In the genomic region with DNA sequence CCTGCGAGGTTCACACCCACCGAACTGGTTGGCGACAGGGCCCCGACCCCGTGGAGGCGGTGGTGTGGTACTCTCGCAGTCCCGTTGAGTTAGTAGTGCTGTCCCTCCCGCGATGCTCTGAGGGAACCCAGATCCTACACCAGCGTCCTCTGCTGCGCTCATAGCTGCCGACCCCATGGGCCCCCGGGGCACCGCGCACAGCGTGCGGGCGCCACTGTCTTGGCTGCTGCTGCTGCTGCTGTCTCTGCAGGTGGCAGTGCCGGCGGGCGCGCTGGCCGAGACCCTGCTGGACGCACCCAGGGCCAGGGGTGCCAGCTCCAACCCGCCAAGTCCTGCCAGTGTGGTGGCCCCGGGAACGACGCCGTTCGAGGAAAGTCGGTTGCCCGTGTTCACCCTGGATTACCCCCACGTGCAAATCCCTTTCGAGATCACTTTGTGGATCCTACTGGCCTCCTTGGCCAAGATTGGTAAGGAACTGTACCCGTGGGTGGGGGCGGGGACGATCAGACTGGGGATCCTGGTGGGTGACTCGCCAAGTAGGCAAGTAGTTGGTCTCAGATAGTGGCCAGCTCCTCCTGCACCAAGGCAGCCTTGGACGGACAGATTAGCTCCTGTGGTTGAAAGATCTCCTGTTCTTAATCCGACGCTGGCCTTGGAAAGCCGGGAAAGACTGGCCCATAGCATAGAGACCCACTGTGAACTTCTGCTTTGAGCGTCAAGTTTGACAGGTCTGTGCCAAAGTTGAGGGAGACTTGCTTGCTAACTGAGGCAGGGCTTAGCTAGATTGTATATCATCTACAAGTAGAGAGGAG, we compare ENCODE assay signal across 8 mouse cellular contexts. TPM values are rescaled to one million over a fixed set of nuclear protein-coding genes. Genes with fewer than 3 reads are reported as not detected.
DNase-seq lines count a peak whose midpoint lies in the region; ATAC-seq and TF ChIP-seq lines count a peak whose summit lies in the region.

No protein-coding gene starts in this region.

- no peak overlapping the region for H3K27ac ChIP-seq in heart, embryonic 12.5 days (ENCODE audit: poor library complexity, severe bottlenecking)
- H3K27ac ChIP-seq in forebrain, embryonic 12.5 days, result no peak overlapping the region
- peak overlapping the region; percentile 22; the same call in 1 of the 2 replicates for H3K27ac ChIP-seq in kidney, adult 2 months (ENCODE audit: insufficient read depth, low read depth, low read length)
- H3K27ac ChIP-seq in midbrain, embryonic 10.5 days (replicated peaks), result no peak overlapping the region; the same call in 1 of the 2 replicates

- WGBS in heart, embryonic 12.5 days, result 3% methylated on average over 43 of the region's 44 CpGs
- 3% methylated on average over 44 of the region's 44 CpGs for WGBS in forebrain, embryonic 12.5 days
- 4% methylated on average over 44 of the region's 44 CpGs for WGBS in kidney, adult 2 months
- WGBS in midbrain, embryonic 10.5 days, result 5% methylated on average over 44 of the region's 44 CpGs

- H3K9ac ChIP-seq in heart, embryonic 12.5 days, result peak overlapping the region; percentile 59
- peak overlapping the region; percentile 57 for H3K9ac ChIP-seq in forebrain, embryonic 12.5 days

- H3K9me3 ChIP-seq in heart, embryonic 12.5 days (replicated peaks), result no peaks in the 10 kb centered on the region
- no peaks in the 10 kb centered on the region for H3K9me3 ChIP-seq in forebrain, embryonic 12.5 days
- H3K9me3 ChIP-seq in midbrain, embryonic 10.5 days (replicated peaks), result no peaks in the 10 kb centered on the region

- no peak for DNase-seq in heart, adult 11 months
- peak; percentile 2 for DNase-seq in Muller cell, postnatal 12 days (ENCODE audit: inconsistent ontology term)
- DNase-seq in kidney, adult 2 months, result peak; percentile 36
- DNase-seq in midbrain, embryonic 10.5 days (ENCODE audit: low spot score), result peak; percentile 41
- no peak for DNase-seq in yolk sac, embryonic 10.5 days (ENCODE audit: low spot score)
- DNase-seq in urinary bladder, adult 2 months (ENCODE audit: low spot score), result no peak

- ATAC-seq in heart, embryonic 12.5 days (ENCODE audit: insufficient number of reproducible peaks, low FRiP score), result peak; percentile 67; the same call in 1 of the 2 replicates
- peak; percentile 77 for ATAC-seq in forebrain, embryonic 12.5 days (ENCODE audit: low FRiP score)

- H3K27me3 ChIP-seq in heart, embryonic 12.5 days (replicated peaks), result peaks cover 70% of the 10 kb centered on the region
- peaks cover 71% of the 10 kb centered on the region for H3K27me3 ChIP-seq in forebrain, embryonic 12.5 days
- no peaks in the 10 kb centered on the region for H3K27me3 ChIP-seq in kidney, adult 2 months (replicated peaks; ENCODE audit: control insufficient read depth, insufficient read depth, low read length)
- peaks cover 68% of the 10 kb centered on the region for H3K27me3 ChIP-seq in midbrain, embryonic 10.5 days (ENCODE audit: low read depth, poor library complexity, severe bottlenecking)

- peak overlapping the region; percentile 73 for H3K4me3 ChIP-seq in heart, embryonic 12.5 days
- H3K4me3 ChIP-seq in forebrain, embryonic 12.5 days (replicated peaks), result peak overlapping the region; percentile 67
- peak overlapping the region; percentile 69 for H3K4me3 ChIP-seq in kidney, adult 2 months (ENCODE audit: insufficient read depth, low read depth, low read length)
- peak overlapping the region; percentile 72 for H3K4me3 ChIP-seq in midbrain, embryonic 10.5 days

- TF ChIP-seq CTCF in kidney, adult 2 months (conservative IDR thresholded peaks at IDR 0.05; ENCODE audit: insufficient read depth, insufficient read length, low read depth, low read length), result no peak

- H3K4me1 ChIP-seq in heart, embryonic 12.5 days (replicated peaks), result peaks cover 8% of the 10 kb centered on the region
- H3K4me1 ChIP-seq in forebrain, embryonic 12.5 days, result peaks cover 21% of the 10 kb centered on the region
- peaks cover 6% of the 10 kb centered on the region; the same call in 1 of the 2 replicates for H3K4me1 ChIP-seq in kidney, adult 2 months (ENCODE audit: control insufficient read depth, insufficient read depth, low read length)
- H3K4me1 ChIP-seq in midbrain, embryonic 10.5 days, result peaks cover 21% of the 10 kb centered on the region

- no peak for TF ChIP-seq POLR2A in kidney, adult 2 months (IDR thresholded peaks at IDR 0.05; ENCODE audit: low read depth, low read length)

- H3K36me3 ChIP-seq in heart, embryonic 12.5 days, result no peaks in the 10 kb centered on the region
- H3K36me3 ChIP-seq in forebrain, embryonic 12.5 days (replicated peaks), result no peaks in the 10 kb centered on the region
- H3K36me3 ChIP-seq in kidney, adult 2 months (ENCODE audit: control insufficient read depth, insufficient read depth, low read length), result no peaks in the 10 kb centered on the region
- no peaks in the 10 kb centered on the region for H3K36me3 ChIP-seq in midbrain, embryonic 10.5 days

- H3K4me2 ChIP-seq in heart, embryonic 12.5 days, result peak overlapping the region; percentile 99
- peak overlapping the region; percentile 100 for H3K4me2 ChIP-seq in forebrain, embryonic 12.5 days

RNA-seq across cellular contexts. Expression of a gene that starts 1.5 kb away (rescaled TPM):
- polyA plus RNA-seq in heart, embryonic 12.5 days (2016; fragmentation: Nextera tagmentation; extraction: Ambion mirVana), result 0.04 and 0.05 TPM in 2 replicates
- 0.04 and 0.05 TPM in 2 replicates for polyA plus RNA-seq in forebrain, embryonic 12.5 days (2016; fragmentation: Nextera tagmentation; extraction: Ambion mirVana)
- 14.5 and 23.7 TPM in 2 replicates for polyA plus RNA-seq in kidney, adult 2 months (2012; rRNA removed)
- polyA plus RNA-seq in midbrain, embryonic 10.5 days (2016; fragmentation: Nextera tagmentation; extraction: Ambion mirVana), result 0.02 and 0.11 TPM in 2 replicates
- polyA plus RNA-seq in urinary bladder, adult 2 months (2012; rRNA removed), result 5.2 and 7.0 TPM in 2 replicates

Comparison
In these comparisons a context has a peak if more than half of its experiments do, and no peak if none do; other contexts are left out.
1. DNase-seq: peak in Muller cell, postnatal 12 days (single experiment), kidney, adult 2 months (single experiment) and midbrain, embryonic 10.5 days (single experiment); none in heart, adult 11 months (single experiment), yolk sac, embryonic 10.5 days (single experiment) and urinary bladder, adult 2 months (single experiment).
2. Peak in every context shown above with its lines, with median percentiles within 50 percentile points of each other: H3K4me3 ChIP-seq.